Mouse (Mus musculus) limb, embryonic 12.5 days (tissue): ENCODE measurements around the gene Pet2. TPM values are rescaled to one million over a fixed set of nuclear protein-coding genes. Genes with fewer than 3 reads are reported as not detected.

Experiments used
- ATAC-seq: fragments of 200-750 bp; cut with Nextera tagmentation; 2 replicates; pipeline ENCODE4 v1.8.0; 2017; ENCODE audit warnings: low read depth, moderate TSS enrichment; ENCODE audit not compliant: insufficient number of reproducible peaks, insufficient read depth, low FRiP score, low TSS enrichment
- H3K27ac ChIP-seq: fragments of 300-500 bp; sonication (generic); 2 replicates; pipeline ENCODE4 v1.5.1; 2016; ENCODE audit warnings: mild to moderate bottlenecking, moderate library complexity
- H3K27me3 ChIP-seq: fragments of 300-500 bp; sonication (generic); 2 replicates; pipeline ENCODE4 v1.6.1; 2016; ENCODE audit warnings: mild to moderate bottlenecking, moderate library complexity
- H3K36me3 ChIP-seq: fragments of 300-500 bp; sonication (generic); 2 replicates; pipeline ENCODE4 v1.6.1; 2016; ENCODE audit warnings: mild to moderate bottlenecking, moderate library complexity
- H3K4me1 ChIP-seq: fragments of 300-500 bp; sonication (generic); replicated peaks from 2 replicates; pipeline ENCODE4 v1.6.1; 2016
- H3K4me2 ChIP-seq: fragments of 300-500 bp; sonication (generic); 2 replicates; pipeline ENCODE4 v1.6.1; 2016; ENCODE audit warnings: mild to moderate bottlenecking, moderate library complexity
- H3K4me3 ChIP-seq: fragments of 300-500 bp; sonication (generic); replicated peaks from 2 replicates; pipeline ENCODE4 v1.5.1; 2016; ENCODE audit warnings: mild to moderate bottlenecking
- H3K9ac ChIP-seq: fragments of 300-500 bp; sonication (generic); replicated peaks from 2 replicates; pipeline ENCODE4 v1.6.1; 2016; ENCODE audit warnings: mild to moderate bottlenecking, moderate library complexity
- H3K9me3 ChIP-seq: fragments of 300-500 bp; sonication (generic); 2 replicates; pipeline ENCODE4 v1.6.1; 2016; ENCODE audit warnings: mild to moderate bottlenecking, moderate library complexity
- WGBS: fragments of 180-500 bp; shearing (Covaris S2); methylation state at CpG from one replicate; pipeline ENCODE4 v1.1.7; 2016; 5-methylcytosine and 5-hydroxymethylcytosine counted together
- polyA plus RNA-seq: library from polyadenylated mRNA; unstranded; fragments of >200 nt; fragmentation: Nextera tagmentation; extraction: Ambion mirVana; gene quantifications from 2 replicates; pipeline ENCODE4 v1.2.1, GENCODE M21; 2016

Pet2 gene
- polyA plus RNA-seq = not detected in 2 replicates

DNA sequence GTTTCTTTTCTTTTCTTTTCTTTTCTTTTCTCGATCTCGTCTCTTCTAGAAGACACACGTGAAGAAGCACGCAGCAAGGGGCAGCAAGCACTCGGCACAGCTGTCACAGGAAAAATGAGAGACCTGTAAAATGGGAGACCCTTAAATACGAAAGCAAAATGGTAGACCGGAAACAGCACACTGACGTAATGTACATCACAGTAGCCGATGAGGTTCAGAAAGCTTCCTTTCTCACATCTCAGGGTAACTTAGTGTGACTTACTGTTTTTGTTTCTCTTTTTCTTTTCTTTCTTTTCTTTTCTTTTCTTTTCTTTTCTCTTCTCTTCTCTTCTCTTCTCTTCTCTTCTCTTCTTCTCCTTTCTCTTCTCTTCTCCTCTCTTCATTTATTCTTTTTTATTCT lies at the start of gene Pet2:
Gene Pet2 (minus strand): TSS at position 101 of the 400 bp plus-strand sequence.
- WGBS = 92% methylated on average over 9 of the region's 9 CpGs
- H3K4me1 ChIP-seq = no peaks in the 10 kb centered on the region
- H3K27ac ChIP-seq = no peak within 1 kb of the TSS
- H3K27me3 ChIP-seq = no peaks in the 10 kb centered on the region
- no peak within 1 kb of the TSS for H3K4me3 ChIP-seq
- ATAC-seq = no peak
- H3K36me3 ChIP-seq = no peaks in the 10 kb centered on the region
- no peak within 1 kb of the TSS for H3K9ac ChIP-seq
- no peaks in the 10 kb centered on the region for H3K9me3 ChIP-seq
- no peak within 1 kb of the TSS for H3K4me2 ChIP-seq
